Mouse (Mus musculus): ENCODE data around the gene Vav3. TPM values are rescaled to one million over a fixed set of nuclear protein-coding genes. Genes with fewer than 3 reads are reported as not detected.

The Vav3 gene
- total RNA-seq, 2 experiments from 2014 or later = 15.5 to 25.7 TPM

Other genes with a start within 250 kb of the Vav3 start
- 14.8 and 18.8 TPM in 2 replicates for gene Slc25a24, start 217.5 kb upstream of the Vav3 start, total RNA-seq (2015; ENCODE audit: low replicate concordance)
- 25.9 and 28.1 TPM in 2 replicates for gene Slc25a24, start 217.5 kb upstream of the Vav3 start, total RNA-seq (2017; ENCODE audit: low replicate concordance)

All from erythroblast, adult 5-6 weeks (primary cell).